Mouse (Mus musculus) cerebellum, adult 18-20 months (tissue): ENCODE data around the gene Vmn1r159.
"Not testable (repeated sequence)": the region's sequence is repeated elsewhere in the genome, so short reads cannot be mapped to it uniquely, and the experiment has no call there.

Experiments used
- DNase-seq, 2 experiments: peaks; one replicate each; pipeline ENCODE4 v3.0.0; 2021

Vmn1r159 gene

GRCm38 (mm10) chr7:22843505-22843904, at the start of gene Vmn1r159:
Gene Vmn1r159 (minus strand): TSS chr7:22843605.
- not testable (repeated sequence) for DNase-seq

- not testable (repeated sequence) for DNase-seq
These were observed 27.5 kb upstream of the Vmn1r159 start, which contains the start of gene Vmn1r160 for GRCm38 (mm10) chr7:22870924-22871323. Gene Vmn1r160 (plus strand): TSS chr7:22871224.
